Mouse (Mus musculus): Measurements from ENCODE around the gene Adgrl3.

DNA sequence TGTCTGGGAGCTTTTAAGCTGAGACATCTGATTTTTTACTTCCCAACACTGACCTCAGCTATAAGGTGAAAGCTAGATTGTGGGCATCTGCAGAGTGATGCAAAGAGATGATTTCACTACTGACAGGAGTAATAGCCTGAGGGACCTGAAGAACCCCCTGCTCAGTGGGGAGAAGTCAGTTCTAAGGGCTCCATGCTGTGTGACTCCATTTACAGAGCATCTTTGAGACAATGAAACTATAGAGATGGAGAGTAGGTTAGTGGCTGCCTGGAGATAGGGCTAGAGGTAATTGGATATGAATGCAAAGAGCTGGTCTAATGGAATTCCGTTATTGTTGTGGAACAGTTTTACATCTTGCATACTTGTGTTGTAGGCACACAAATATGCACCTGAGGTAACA is 603.9 kb downstream of the Adgrl3 start:
- TF ChIP-seq POLR2A (IDR thresholded peaks at IDR 0.05; ENCODE audit: insufficient read depth, low read length) (no peak), EP300 (IDR thresholded peaks at IDR 0.05; ENCODE audit: insufficient read depth, low read depth, low read length) (no peak)
